Mouse (Mus musculus) midbrain, embryonic 16.5 days (tissue): ENCODE results near the gene Mid1. TPM values are rescaled to one million over a fixed set of nuclear protein-coding genes. Genes with fewer than 3 reads are reported as not detected.
"Not testable (repeated sequence)": the region's sequence is repeated elsewhere in the genome, so short reads cannot be mapped to it uniquely, and the experiment has no call there.

Experiments
- ATAC-seq: fragments of 200-750 bp; cut with Nextera tagmentation; 2 replicates; pipeline ENCODE4 v1.8.0; 2017; ENCODE audit warnings: moderate TSS enrichment
- H3K27ac ChIP-seq: fragments of 300-500 bp; sonication (generic); 2 replicates; pipeline ENCODE4 v1.5.1; 2014; ENCODE audit warnings: mild to moderate bottlenecking, low read length, mixed read lengths
- H3K27me3 ChIP-seq: fragments of 300-500 bp; sonication (generic); 2 replicates; pipeline ENCODE4 v1.6.1; 2014; ENCODE audit warnings: low read depth, low read length, mixed read lengths; ENCODE audit not compliant: control insufficient read depth, insufficient read depth
- H3K36me3 ChIP-seq: fragments of 300-500 bp; sonication (generic); 2 replicates; pipeline ENCODE4 v1.6.1; 2014; ENCODE audit warnings: mild to moderate bottlenecking, low read length, moderate library complexity, mixed read lengths; ENCODE audit not compliant: control insufficient read depth, insufficient read depth
- H3K4me1 ChIP-seq: fragments of 300-500 bp; sonication (generic); 2 replicates; pipeline ENCODE4 v1.6.1; 2014; ENCODE audit warnings: mild to moderate bottlenecking, low read length, mixed read lengths; ENCODE audit not compliant: control insufficient read depth, insufficient read depth
- H3K4me2 ChIP-seq: fragments of 300-500 bp; sonication (generic); 2 replicates; pipeline ENCODE4 v1.6.1; 2014; ENCODE audit warnings: mild to moderate bottlenecking, low read length, mixed read lengths
- H3K4me3 ChIP-seq: fragments of 300-500 bp; sonication (generic); 2 replicates; pipeline ENCODE4 v1.5.1; 2014; ENCODE audit warnings: low read depth, mild to moderate bottlenecking, low read length, moderate library complexity, mixed read lengths
- H3K9ac ChIP-seq: fragments of 300-500 bp; sonication (generic); 2 replicates; pipeline ENCODE4 v1.6.1; 2014; ENCODE audit warnings: low read depth, low read length, mixed read lengths
- H3K9me3 ChIP-seq: fragments of 300-500 bp; sonication (generic); replicated peaks from 2 replicates; pipeline ENCODE4 v1.6.1; 2014; ENCODE audit warnings: mild to moderate bottlenecking, low read length, mixed read lengths; ENCODE audit not compliant: control insufficient read depth, poor library complexity, severe bottlenecking
- WGBS: fragments of 180-500 bp; shearing (Covaris S2); extraction: QIAGEN DNeasy Blood & Tissue Kit; methylation state at CpG from one replicate; pipeline ENCODE4 v1.1.7; 2014; 5-methylcytosine and 5-hydroxymethylcytosine counted together
- polyA plus RNA-seq: library from polyadenylated mRNA; unstranded; fragments of >200 nt; fragmentation: Nextera tagmentation; extraction: Ambion mirVana; gene quantifications from 2 replicates; pipeline ENCODE4 v1.2.1, GENCODE M21; 2015

The Mid1 gene
- polyA plus RNA-seq, 1 experiment from 2014 or later, result 4.9 TPM

DNA sequence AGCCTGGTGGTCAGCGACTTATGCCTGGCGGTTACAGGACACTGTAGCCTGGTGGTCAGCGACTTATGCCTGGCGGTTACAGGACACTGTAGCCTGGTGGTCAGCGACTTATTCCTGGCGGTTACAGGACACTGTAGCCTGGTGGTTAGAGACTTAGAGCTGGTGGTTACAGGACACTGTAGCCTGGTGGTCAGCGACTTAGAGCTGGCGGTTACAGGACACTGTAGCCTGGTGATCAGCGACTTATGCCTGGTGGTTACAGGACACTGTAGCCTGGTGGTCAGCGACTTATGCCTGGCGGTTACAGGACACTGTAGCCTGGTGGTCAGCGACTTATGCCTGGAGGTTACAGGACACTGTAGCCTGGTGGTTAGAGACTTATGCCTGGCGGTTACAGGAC lies 329.0 kb downstream of the Mid1 start:
- peaks cover 20% of the 10 kb centered on the region for H3K36me3 ChIP-seq
- not testable (repeated sequence) for H3K9ac ChIP-seq, H3K4me1 ChIP-seq, H3K4me2 ChIP-seq, H3K27ac ChIP-seq, H3K4me3 ChIP-seq, ATAC-seq, H3K27me3 ChIP-seq
- H3K9me3 ChIP-seq, result peaks cover 24% of the 10 kb centered on the region
- 94% methylated on average over 7 of the region's 13 CpGs for WGBS

DNA sequence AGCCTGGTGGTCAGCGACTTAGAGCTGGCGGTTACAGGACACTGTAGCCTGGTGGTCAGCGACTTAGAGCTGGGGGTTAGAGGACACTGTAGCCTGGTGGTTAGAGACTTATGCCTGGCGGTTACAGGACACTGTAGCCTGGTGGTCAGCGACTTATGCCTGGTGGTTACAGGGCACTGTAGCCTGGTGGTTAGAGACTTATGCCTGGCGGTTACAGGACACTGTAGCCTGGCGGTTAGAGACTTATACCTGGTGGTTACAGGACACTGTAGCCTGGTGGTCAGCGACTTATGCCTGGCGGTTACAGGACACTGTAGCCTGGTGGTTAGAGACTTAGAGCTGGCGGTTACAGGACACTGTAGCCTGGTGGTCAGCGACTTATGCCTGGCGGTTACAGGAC lies 330.9 kb downstream of the Mid1 start:
- not testable (repeated sequence) for ATAC-seq, H3K4me3 ChIP-seq, H3K4me1 ChIP-seq, H3K9ac ChIP-seq, H3K4me2 ChIP-seq, H3K27me3 ChIP-seq, H3K27ac ChIP-seq
- WGBS, result 89% methylated on average over 10 of the region's 12 CpGs
- peaks cover 18% of the 10 kb centered on the region for H3K36me3 ChIP-seq
- H3K9me3 ChIP-seq, result peaks cover 17% of the 10 kb centered on the region

GRCm38 (mm10) chrX:170017333-170018245 lies 332.6 kb downstream of the Mid1 start:
- peak overlapping the region; percentile 1; the same call in 1 of the 2 replicates for H3K4me3 ChIP-seq
- H3K4me1 ChIP-seq, H3K27me3 ChIP-seq, H3K9ac ChIP-seq: not testable (repeated sequence)
- peak overlapping the region; percentile 0; the same call in 1 of the 2 replicates for H3K4me2 ChIP-seq
- H3K36me3 ChIP-seq, result peaks cover 15% of the 10 kb centered on the region
- H3K9me3 ChIP-seq, result peaks cover 14% of the 10 kb centered on the region
- ATAC-seq, result peak; percentile 73
- WGBS, result 40% methylated on average over 27 of the region's 27 CpGs
- H3K27ac ChIP-seq, result peak overlapping the region; percentile 15; the same call in 1 of the 2 replicates

- H3K27ac ChIP-seq, H3K4me1 ChIP-seq, H3K4me2 ChIP-seq, H3K4me3 ChIP-seq, H3K27me3 ChIP-seq, H3K9ac ChIP-seq: not testable (repeated sequence)
- Histone ChIP-seq H3K36me3 (peaks cover 15% of the 10 kb centered on the region), H3K9me3 (peaks cover 14% of the 10 kb centered on the region)
- peak; percentile 88 for ATAC-seq
- WGBS, result 86% methylated on average over 66 of the region's 66 CpGs
Observed at GRCm38 (mm10) chrX:170018571-170019218, 333.7 kb downstream of the Mid1 start.

DNA sequence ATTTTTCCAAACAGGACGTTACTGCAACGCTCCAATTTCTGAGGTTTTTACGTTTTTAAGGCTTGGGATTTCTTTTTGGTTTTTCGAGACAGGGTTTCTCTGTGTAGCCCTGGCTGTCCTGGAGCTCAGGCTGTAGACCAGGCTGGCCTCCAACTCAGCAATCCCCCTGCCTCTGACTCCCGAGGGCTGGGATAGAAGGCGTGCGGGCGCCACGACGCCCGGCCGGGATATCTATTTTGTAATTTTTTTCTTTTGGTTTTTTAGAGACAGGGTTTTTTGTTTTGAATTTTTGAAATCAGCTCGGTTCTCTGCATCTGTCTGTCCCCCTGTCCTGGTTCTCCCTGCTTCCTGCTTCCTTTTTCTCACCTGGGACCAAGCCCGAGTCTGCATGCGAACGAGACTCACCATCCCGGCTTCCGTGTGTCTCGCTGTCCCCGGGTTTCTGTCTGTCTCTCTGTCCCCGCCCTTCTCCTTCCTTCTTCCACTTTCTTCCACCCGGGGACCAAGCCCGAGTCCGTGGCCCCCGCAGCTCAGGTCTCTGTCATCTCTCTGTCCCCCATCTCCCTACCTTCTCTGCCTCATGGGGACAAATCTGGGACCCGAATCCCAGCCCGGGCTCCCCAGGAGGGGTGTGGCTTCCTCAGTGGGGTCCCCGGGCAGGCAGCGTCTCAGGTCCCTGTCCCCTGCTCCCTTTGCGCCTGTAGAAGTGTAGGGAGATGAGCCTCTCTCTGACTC lies 334.4 kb downstream of the Mid1 start:
- H3K27ac ChIP-seq, result peak overlapping the region; percentile 8; the same call in 1 of the 2 replicates
- peaks cover 15% of the 10 kb centered on the region for H3K36me3 ChIP-seq
- H3K4me1 ChIP-seq, H3K27me3 ChIP-seq, H3K9ac ChIP-seq, H3K4me2 ChIP-seq, H3K4me3 ChIP-seq: not testable (repeated sequence)
- WGBS, result 80% methylated on average over 30 of the region's 30 CpGs
- peaks cover 14% of the 10 kb centered on the region for H3K9me3 ChIP-seq
- peak; percentile 63 for ATAC-seq

- Histone ChIP-seq H3K9me3 (peaks cover 14% of the 10 kb centered on the region), H3K36me3 (peaks cover 15% of the 10 kb centered on the region), H3K27ac (peak overlapping the region; percentile 8; the same call in 1 of the 2 replicates)
- ATAC-seq, H3K4me1 ChIP-seq, H3K9ac ChIP-seq, H3K4me2 ChIP-seq, H3K4me3 ChIP-seq, H3K27me3 ChIP-seq: not testable (repeated sequence)
- WGBS, result 49% methylated on average over 14 of the region's 14 CpGs
Observed at GRCm38 (mm10) chrX:170019954-170020689, 335.1 kb downstream of the Mid1 start.

GRCm38 (mm10) chrX:170020690-170021050 lies 335.7 kb downstream of the Mid1 start:
- H3K27me3 ChIP-seq, H3K27ac ChIP-seq, H3K4me3 ChIP-seq, H3K4me1 ChIP-seq, ATAC-seq, H3K9ac ChIP-seq, H3K4me2 ChIP-seq: not testable (repeated sequence)
- Histone ChIP-seq H3K9me3 (peaks cover 14% of the 10 kb centered on the region), H3K36me3 (peaks cover 15% of the 10 kb centered on the region)
- WGBS, result 36% methylated on average over 9 of the region's 9 CpGs

DNA sequence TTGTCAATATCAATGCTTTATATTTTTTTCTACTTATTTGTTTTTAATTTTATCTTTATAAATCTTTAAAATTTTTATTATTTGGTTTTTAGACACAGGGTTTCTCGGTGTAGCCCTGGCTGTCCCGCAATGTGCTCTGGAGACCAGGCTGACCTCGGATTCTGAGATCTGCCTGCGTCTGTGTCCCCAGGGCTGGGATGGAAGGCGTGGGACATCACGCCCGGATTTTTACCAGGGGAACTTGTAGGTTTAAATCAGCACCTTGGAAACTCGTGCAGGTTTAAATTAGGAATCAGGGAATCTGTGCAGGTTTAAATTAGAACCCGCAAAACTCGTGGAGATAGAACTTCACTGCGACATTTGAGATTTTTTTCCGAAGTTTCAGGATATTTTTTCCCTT lies 336.2 kb downstream of the Mid1 start:
- not testable (repeated sequence) for H3K4me2 ChIP-seq, H3K27me3 ChIP-seq, ATAC-seq, H3K9ac ChIP-seq, H3K27ac ChIP-seq, H3K4me1 ChIP-seq, H3K4me3 ChIP-seq
- peaks cover 14% of the 10 kb centered on the region for H3K9me3 ChIP-seq
- peaks cover 15% of the 10 kb centered on the region for H3K36me3 ChIP-seq
- WGBS, result 73% methylated on average over 12 of the region's 12 CpGs
